Mouse (Mus musculus) CH12.LX (cell line): ENCODE measurements around the gene Ralb.

Experiments
- CTCF ChIP-seq, 2 experiments: IDR thresholded peaks in 1 of 2; conservative IDR thresholded peaks in 1 of 2; 2 replicates each; pipeline ENCODE4 v1.5.1; 2011 to 2012; ENCODE audit warnings: low read depth in 2 of 2, low read length in 2 of 2, improper control_type of control experiment in 1 of 2, inconsistent platforms in 1 of 2, mild to moderate bottlenecking in 1 of 2, moderate library complexity in 1 of 2
- ELF1 ChIP-seq: IDR thresholded peaks from 2 replicates; pipeline ENCODE4 v1.6.1; 2014; ENCODE audit warnings: low read depth, mild to moderate bottlenecking, inconsistent platforms, low read length, improper control_type of control experiment
- JUND ChIP-seq: conservative IDR thresholded peaks from 2 replicates; pipeline ENCODE4 v1.6.1; 2011; ENCODE audit warnings: low read depth, low read length, improper control_type of control experiment
- POLR2A ChIP-seq: IDR thresholded peaks from 2 replicates; pipeline ENCODE4 v1.6.1; 2011; ENCODE audit warnings: low read depth, mild to moderate bottlenecking, improper control_type of control experiment, low read length
- POLR2AphosphoS2 ChIP-seq: IDR thresholded peaks from 2 replicates; pipeline ENCODE4 v1.6.1; 2011; ENCODE audit warnings: low read depth, low read length, improper control_type of control experiment
- RAD21 ChIP-seq: IDR thresholded peaks from 2 replicates; pipeline ENCODE4 v1.6.1; 2011; ENCODE audit warnings: low read depth, mild to moderate bottlenecking, low read length, improper control_type of control experiment, moderate library complexity

GRCm38 (mm10) chr1:119546490-119546889 lies 41.9 kb upstream of the Ralb start:
- no peak for TF ChIP-seq ELF1
- TF ChIP-seq POLR2AphosphoS2, result no peak
- no peak for TF ChIP-seq CTCF (conservative IDR thresholded peaks at IDR 0.05 in 1 of 2, IDR thresholded peaks at IDR 0.05 in 1 of 2; ENCODE audit: low read depth in 2 of 2, low read length in 2 of 2)
- no peak for TF ChIP-seq POLR2A
- no peak for TF ChIP-seq RAD21
- no peak for TF ChIP-seq JUND
